Mouse (Mus musculus): ENCODE data around the gene Tmem40.

- no peak for TF ChIP-seq CTCF (IDR thresholded peaks at IDR 0.05 in 2 of 3, conservative IDR thresholded peaks at IDR 0.05 in 1 of 3; ENCODE audit: control insufficient read depth in 1 of 3, insufficient read depth in 1 of 3, low read depth in 2 of 3, low read length in 3 of 3, poor library complexity in 1 of 3, severe bottlenecking in 1 of 3)
- TF ChIP-seq POLR2A (IDR thresholded peaks at IDR 0.05; ENCODE audit: control insufficient read depth in 1 of 2, insufficient read depth in 1 of 2, low read depth in 1 of 2, low read length in 2 of 2, poor library complexity in 1 of 2): no peak
- TF ChIP-seq ELF1 (IDR thresholded peaks at IDR 0.05; ENCODE audit: low read depth, low read length): no peak
- TF ChIP-seq MAZ (IDR thresholded peaks at IDR 0.05; ENCODE audit: low read depth, low read length): no peak
- no peak for TF ChIP-seq TAL1 (IDR thresholded peaks at IDR 0.05; ENCODE audit: low read length)
- no peak for TF ChIP-seq MAFK (IDR thresholded peaks at IDR 0.05; ENCODE audit: borderline replicate concordance, low read depth, low read length)
- no peak for TF ChIP-seq MXI1 (IDR thresholded peaks at IDR 0.05; ENCODE audit: low read depth, low read length)
- TF ChIP-seq MYB (IDR thresholded peaks at IDR 0.05; ENCODE audit: low read depth, low read length): no peak
- no peak for TF ChIP-seq E2F4 (IDR thresholded peaks at IDR 0.05; ENCODE audit: borderline replicate concordance, low read depth, low read length)
- peak; percentile 77 for TF ChIP-seq TCF12 (IDR thresholded peaks at IDR 0.05; ENCODE audit: low read depth, low read length)
- TF ChIP-seq GABPA (IDR thresholded peaks at IDR 0.05; ENCODE audit: low read depth, low read length): no peak
- peak; percentile 66 for TF ChIP-seq RCOR1 (IDR thresholded peaks at IDR 0.05; ENCODE audit: low read depth, low read length)
- no peak for TF ChIP-seq POLR2AphosphoS2 (IDR thresholded peaks at IDR 0.05; ENCODE audit: low read length)
- TF ChIP-seq EP300 (IDR thresholded peaks at IDR 0.05; ENCODE audit: low read depth in 1 of 2, low read length in 2 of 2): peak; percentile 39 to 69; a peak in 3 of 4 replicates
These were observed 73.6 kb downstream of the Tmem40 start for GRCm38 (mm10) chr6:115688589-115688988.
